Mouse (Mus musculus): ENCODE results near the gene Ddx52. TPM values are rescaled to one million over a fixed set of nuclear protein-coding genes. Genes with fewer than 3 reads are reported as not detected.

The Ddx52 gene
- polyA plus RNA-seq, 2 experiments from 2014 or later: 88.7 to 90.2 TPM

DNA sequence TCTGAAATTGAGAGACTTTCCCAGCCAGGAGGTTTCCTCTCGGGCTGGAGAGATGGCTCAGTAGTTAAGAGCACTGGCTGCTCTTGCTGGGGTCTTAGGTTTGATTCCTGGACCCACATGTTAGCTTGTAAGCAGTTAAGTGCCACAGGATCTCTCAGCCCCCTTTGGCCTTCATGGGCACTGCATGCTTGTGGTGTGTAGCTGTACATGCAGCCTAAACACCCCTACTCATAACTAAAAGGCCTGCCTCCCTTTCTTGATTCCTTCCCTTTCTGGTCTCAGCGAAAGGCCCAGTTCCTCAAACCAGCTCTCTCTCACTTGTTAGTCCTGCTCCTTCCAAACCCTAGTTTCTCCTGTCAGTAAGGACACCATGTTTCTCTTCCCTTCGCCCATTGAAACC lies 27.2 kb downstream of the Ddx52 start:
- no peak for ATAC-seq

- no peak for ATAC-seq
Observed at GRCm38 (mm10) chr11:83974561-83975346, 32.9 kb downstream of the Ddx52 start.

GRCm38 (mm10) chr11:83975488-83975887 lies 33.6 kb downstream of the Ddx52 start:
- no peak for ATAC-seq

GRCm38 (mm10) chr11:83976236-83976977 lies 34.5 kb downstream of the Ddx52 start:
- no peak for ATAC-seq

- no peak for ATAC-seq
Observed at GRCm38 (mm10) chr11:83977810-83978209, 35.9 kb downstream of the Ddx52 start.

DNA sequence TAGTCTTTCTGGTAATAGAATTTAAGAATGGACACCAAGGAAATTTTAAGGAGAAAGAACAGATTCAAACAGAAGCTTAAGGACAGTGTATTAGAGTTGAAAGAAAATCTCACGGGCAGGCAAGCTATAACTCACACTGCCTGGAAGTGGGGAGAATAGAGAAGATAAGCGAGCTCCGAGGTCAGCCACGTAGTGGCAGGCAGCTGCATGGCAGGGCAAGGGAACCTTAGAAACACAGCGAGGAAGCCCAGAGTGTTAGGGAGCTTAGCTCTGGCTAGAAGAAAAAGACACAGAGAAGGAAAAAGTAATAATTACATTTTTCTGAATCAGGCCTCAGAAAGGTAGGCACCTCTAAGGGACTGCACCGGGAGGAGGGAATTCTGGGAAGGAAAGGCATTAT lies 38.1 kb downstream of the Ddx52 start:
- ATAC-seq: no peak

DNA sequence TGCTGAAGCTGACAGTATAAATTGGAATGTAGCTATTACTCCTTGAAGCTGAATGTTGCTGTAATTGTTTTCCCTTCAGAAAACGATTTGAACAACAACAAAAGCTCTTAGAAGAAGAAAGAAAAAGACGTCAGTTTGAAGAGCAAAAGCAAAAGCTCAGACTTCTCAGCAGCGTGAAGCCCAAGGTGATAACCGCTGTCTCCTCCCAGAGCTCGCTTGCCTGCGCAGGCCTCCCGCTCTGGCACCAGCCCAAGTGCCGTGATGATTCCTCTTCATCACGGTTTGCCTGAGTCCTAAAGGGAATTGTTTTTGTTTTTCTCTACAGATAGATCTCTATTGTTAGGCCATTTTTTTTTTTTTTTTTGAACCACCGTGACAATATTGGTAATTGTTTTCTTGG lies 39.5 kb downstream of the Ddx52 start:
- no peak for ATAC-seq

DNA sequence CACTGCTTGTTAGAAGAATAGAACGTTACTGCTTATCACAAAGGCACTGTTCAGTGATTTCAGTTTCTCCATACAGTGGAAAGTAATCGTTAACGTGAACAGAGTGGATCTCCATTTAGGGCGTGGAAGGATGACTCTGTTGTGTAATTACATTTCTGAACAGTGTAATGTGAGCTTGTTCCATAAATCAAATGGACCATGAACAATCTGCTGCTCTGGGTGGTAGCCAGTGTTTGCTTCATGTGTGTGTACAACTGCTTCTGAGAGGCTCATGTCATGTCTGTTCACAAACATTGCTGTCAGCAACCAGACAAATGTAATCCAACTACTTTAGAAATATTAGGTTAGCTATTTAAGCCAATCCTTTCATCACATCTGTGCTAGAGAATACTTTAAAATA lies 49.8 kb downstream of the Ddx52 start:
- ATAC-seq: no peak

GRCm38 (mm10) chr11:83993428-83993827 lies 51.6 kb downstream of the Ddx52 start:
- no peak for ATAC-seq

DNA sequence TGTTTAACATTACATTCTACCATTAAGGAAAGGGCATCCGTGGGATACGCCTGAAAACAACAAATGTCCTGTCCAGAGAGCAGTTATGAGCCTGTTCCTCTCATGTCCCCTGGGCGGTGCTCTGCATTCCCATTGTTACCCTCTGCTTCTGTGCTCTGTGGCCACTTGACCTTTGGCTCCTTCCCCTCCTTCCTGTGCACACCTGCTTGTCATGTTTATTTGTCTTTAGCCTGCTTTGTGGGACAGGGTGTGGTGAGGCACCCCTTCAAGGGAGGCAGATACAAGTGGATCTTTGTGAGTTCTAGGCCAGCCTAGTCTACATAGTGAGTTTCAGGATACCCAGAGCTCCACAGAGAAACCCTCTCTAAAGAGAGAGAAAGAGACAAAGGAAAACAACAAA lies 52.6 kb downstream of the Ddx52 start:
- no peak for ATAC-seq

DNA sequence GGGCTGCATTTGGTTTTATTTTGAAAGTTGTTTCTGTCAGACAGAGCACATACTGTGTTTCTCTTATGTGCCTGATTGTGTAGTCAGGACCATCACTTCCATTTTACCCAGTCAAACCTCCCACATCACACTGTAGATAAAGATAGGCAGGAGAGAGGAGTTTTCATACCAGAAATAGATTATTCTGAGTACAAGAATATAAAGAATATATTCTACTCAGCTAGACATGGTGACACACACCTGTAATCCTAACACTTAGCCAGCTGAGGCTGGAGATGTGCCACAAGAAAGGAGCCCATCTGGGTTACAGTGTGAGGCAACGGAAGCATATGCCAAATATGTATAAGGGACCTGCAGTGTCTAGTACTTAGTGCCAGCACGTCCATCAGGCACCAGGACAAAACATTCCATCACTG lies 53.7 kb downstream of the Ddx52 start:
- ATAC-seq: no peak

DNA sequence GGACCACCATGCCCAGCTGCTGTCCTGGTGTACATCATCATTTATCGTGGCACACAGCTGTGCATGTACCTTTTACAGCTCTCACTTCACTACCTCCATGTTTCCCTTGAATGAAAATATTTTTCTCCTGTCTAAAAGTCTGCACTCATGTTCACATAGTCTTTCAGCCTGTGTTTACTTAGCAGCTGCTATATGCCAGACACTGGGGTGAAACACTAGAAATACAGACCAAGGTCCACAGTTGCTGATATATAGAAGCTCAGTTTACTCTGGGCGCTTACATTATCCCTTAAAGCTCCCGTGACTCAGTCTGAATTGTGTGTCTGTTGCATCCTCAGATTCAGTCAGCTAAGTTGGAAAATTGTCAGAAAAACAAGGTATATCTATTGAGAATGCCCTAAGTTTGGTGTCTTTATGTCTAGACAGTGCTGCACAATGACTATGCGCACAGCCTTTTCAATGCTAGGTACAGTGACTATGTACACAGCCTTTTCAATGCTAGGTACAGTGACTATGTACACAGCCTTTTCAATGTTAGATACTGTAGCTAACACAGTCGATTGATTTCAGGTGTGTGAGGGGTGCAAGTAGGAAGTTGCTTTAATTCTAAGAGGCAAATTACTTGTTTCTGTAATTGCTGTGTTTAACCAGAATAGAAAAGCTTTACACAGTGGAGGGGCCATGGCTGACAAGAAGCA lies 55.5 kb downstream of the Ddx52 start:
- no peak for ATAC-seq

GRCm38 (mm10) chr11:83998993-83999392 lies 57.1 kb downstream of the Ddx52 start:
- no peak for ATAC-seq

GRCm38 (mm10) chr11:83999411-83999915 lies 57.6 kb downstream of the Ddx52 start:
- ATAC-seq: no peak

- no peak for ATAC-seq
Observed at GRCm38 (mm10) chr11:84001257-84001656, 59.4 kb downstream of the Ddx52 start.

DNA sequence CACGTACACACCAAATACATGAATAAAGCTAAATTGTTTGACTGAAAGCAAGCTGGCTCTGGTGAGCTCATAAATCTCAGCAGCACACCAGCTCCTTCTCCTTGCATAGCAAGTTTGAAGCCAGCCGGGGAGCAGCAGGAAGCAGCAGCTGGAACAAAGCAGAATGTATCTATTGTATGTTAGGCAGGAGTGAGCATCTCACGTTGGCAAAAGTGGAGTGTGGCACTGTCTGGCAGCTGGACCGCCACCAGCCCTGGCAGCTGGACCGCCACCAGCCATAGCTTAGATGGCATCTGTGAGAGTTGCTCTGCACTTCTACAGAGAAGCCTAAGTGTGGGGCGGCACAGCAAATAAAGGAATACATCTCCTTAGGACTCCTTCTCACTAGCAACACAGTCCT lies 62.1 kb downstream of the Ddx52 start:
- ATAC-seq: no peak

DNA sequence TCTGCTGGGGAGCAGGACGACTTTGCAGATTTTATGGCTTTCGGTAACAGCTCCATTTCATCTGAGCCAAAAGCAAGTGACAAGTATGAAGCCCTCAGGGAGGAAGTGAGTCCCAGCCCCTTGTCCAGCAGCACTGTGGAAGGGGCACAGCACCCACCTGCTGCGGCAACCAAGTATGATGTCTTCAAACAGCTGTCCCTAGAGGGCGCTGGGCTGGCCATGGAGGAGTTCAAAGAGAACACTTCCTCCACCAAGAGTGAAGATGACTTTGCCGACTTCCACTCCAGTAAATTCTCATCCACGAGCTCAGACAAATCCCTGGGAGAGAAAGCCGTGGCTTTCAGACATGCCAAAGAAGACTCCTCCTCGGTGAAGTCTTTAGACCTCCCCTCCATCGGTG lies 67.1 kb downstream of the Ddx52 start:
- ATAC-seq: no peak

DNA sequence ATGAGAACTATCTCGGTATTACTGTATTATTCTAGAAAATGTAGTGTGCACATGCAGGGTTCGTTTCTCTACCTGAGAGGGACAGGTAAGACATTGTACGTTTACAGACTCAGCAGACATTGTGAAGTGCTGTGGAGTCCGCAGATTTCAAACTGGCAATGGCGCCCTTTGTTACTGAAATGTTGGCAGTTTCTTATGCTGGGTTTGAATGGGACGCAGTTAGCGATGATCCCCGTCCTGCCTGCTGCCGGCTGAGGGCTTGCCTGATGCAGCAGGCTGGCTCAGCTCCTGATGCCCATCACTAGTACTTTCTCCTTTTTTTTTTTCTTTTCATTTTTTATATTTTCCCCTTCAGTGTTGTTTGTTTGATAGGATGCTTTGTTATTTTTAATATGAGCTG lies 68.5 kb downstream of the Ddx52 start:
- no peak for ATAC-seq

GRCm38 (mm10) chr11:84011050-84011449 lies 69.2 kb downstream of the Ddx52 start:
- no peak for ATAC-seq

DNA sequence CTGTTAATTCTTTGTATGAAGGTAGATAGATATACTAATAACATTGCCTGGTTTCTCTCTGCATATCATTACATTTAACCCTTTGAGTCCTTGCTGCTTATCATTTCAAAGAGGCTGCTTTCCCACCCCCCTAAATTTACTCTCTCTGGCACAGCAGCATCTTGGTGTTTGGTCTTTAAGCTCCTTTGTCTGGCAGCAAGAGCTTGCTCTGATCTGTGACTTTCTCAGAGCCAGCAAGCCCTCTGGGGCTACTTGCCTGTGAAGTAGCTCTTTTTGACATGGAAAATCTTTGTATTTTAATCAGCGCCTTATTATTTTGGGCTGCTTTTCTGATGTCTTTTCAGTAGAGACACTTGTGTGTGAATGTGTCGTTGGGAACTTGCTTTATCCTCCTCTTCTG lies 69.7 kb downstream of the Ddx52 start:
- no peak for ATAC-seq

Data from CD4-positive, CD25-positive, alpha-beta regulatory T cell, adult 4 months (primary cell).